Mouse (Mus musculus): ENCODE results near the gene Herpud2.

GRCm38 (mm10) chr9:25175978-25176377 lies 24.4 kb upstream of the Herpud2 start:
- TF ChIP-seq CTCF (IDR thresholded peaks at IDR 0.05; ENCODE audit: low read depth) (no peak), EP300 (IDR thresholded peaks at IDR 0.05; ENCODE audit: low read depth) (no peak)
